Mouse (Mus musculus): ENCODE results near the gene Krtap9-3. TPM values are rescaled to one million over a fixed set of nuclear protein-coding genes. Genes with fewer than 3 reads are reported as not detected.
A peak's percentile ranks its signal among the peaks of the same experiment; 100 is the strongest.

Gene Krtap9-3
- polyA plus RNA-seq, 1 experiment from 2014 or later = not detected

DNA sequence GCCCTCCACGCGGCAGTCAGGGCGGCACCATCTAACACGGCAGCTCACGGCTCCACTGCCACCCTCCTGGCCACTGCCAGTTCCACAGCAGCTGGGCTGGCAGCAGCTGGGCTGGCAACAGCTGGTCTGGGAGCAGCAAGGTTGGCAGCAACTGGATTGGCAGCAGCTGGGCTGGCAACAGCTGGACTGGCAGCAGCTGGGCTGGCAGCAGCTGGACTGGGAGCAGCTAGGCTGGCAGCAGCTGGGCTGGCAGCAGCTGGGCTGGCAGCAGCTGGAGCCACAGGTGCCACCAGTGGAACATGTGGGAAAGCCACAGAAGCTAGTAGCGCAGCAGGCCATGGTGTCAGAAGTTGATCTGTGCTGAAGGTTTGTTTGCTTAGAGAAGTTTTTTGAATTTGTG is 6.9 kb downstream of the Krtap9-3 start, which contains the start of gene Krtap1-3:
Krtap1-3 (minus strand) TSS at position 359 of the 400 bp plus-strand sequence.
- H3K4me1 ChIP-seq (replicated peaks; ENCODE audit: insufficient read depth, low read length) = no peaks in the 10 kb centered on the region
- no peaks in the 10 kb centered on the region for H3K36me3 ChIP-seq (ENCODE audit: insufficient read depth, low read length)
- no peak within 1 kb of the TSS for H3K9ac ChIP-seq (ENCODE audit: low read depth, low read length)
- no peak for TF ChIP-seq CTCF (IDR thresholded peaks at IDR 0.05; ENCODE audit: low read depth)
- no peaks in the 10 kb centered on the region for H3K27me3 ChIP-seq (ENCODE audit: insufficient read depth, low read length)
- H3K9me3 ChIP-seq (replicated peaks; ENCODE audit: low read length) = no peaks in the 10 kb centered on the region
- ATAC-seq (replicated peaks; ENCODE audit: low FRiP score, low read depth) (no peak), DNase-seq (ENCODE audit: low spot score) (no peak)
- no peak within 1 kb of the TSS for H3K27ac ChIP-seq
- no peak within 1 kb of the TSS for H3K4me2 ChIP-seq (ENCODE audit: low read length)
- WGBS = 82% methylated on average over 6 of the region's 6 CpGs
- H3K4me3 ChIP-seq (replicated peaks; ENCODE audit: low read depth, low read length) = no peak within 1 kb of the TSS

DNA sequence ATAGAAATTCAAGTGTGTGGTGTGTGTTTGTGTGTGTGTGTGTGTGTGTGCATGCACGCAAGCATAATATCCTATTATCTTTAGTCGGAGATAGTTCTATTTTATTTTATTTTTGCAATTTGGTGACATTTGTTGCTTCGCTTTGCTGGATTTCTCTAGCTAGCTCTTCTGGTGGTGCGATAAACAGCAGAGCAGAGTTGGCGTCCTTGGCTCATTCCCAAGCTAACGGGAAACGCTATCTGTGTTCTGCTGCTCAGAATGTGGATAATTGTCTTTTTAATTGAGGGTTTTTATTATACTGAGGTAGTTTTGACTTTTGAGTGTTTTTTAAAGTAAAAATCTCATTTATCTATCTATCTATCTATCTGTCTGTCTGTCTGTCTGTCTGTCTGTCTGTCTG is 12.8 kb downstream of the Krtap9-3 start:
- Histone ChIP-seq H3K27ac (no peak overlapping the region), H3K9ac (ENCODE audit: low read depth, low read length) (no peak overlapping the region), H3K4me3 (replicated peaks; ENCODE audit: low read depth, low read length) (no peak overlapping the region), H3K9me3 (replicated peaks; ENCODE audit: low read length) (no peaks in the 10 kb centered on the region), H3K36me3 (ENCODE audit: insufficient read depth, low read length) (no peaks in the 10 kb centered on the region), H3K4me2 (ENCODE audit: low read length) (no peak overlapping the region), H3K4me1 (replicated peaks; ENCODE audit: insufficient read depth, low read length) (no peaks in the 10 kb centered on the region), H3K27me3 (ENCODE audit: insufficient read depth, low read length) (no peaks in the 10 kb centered on the region)
- ATAC-seq (replicated peaks; ENCODE audit: low FRiP score, low read depth) = no peak
- DNase-seq (ENCODE audit: low spot score) = no peak
- 87% methylated on average over 7 of the region's 7 CpGs for WGBS
- no peak for TF ChIP-seq CTCF (IDR thresholded peaks at IDR 0.05; ENCODE audit: low read depth)

DNA sequence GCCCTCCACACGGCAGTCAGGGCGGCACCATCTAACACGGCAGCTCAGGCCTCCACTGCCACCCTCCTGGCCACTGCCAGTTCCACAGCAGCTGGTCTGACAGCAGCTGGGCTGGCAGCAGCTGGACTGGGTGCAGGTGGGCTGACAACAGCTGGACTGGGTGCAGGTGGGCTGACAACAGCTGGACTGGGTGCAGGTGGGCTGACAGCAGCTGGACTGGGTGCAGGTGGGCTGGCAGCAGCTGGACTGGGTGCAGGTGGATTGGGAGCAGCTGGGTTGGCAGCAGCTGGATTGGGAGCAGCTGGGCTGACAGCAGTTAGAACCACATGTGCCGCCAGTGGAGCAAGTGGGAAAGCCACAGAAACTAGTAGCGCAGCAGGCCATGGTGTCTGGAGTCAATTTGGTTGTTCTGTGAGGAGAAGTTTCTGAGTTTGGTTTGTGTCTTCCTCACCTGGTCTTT is 14.6 kb downstream of the Krtap9-3 start, which contains the start of gene Krtap1-4:
Krtap1-4 (minus strand) TSS at position 410 of the 460 bp plus-strand sequence.
- H3K4me1 ChIP-seq (replicated peaks; ENCODE audit: insufficient read depth, low read length) = no peaks in the 10 kb centered on the region
- no peak within 1 kb of the TSS for H3K9ac ChIP-seq (ENCODE audit: low read depth, low read length)
- H3K27ac ChIP-seq = no peak within 1 kb of the TSS
- DNase-seq (ENCODE audit: low spot score) = no peak
- H3K9me3 ChIP-seq (replicated peaks; ENCODE audit: low read length) = no peaks in the 10 kb centered on the region
- no peaks in the 10 kb centered on the region for H3K27me3 ChIP-seq (ENCODE audit: insufficient read depth, low read length)
- H3K36me3 ChIP-seq (ENCODE audit: insufficient read depth, low read length) = no peaks in the 10 kb centered on the region
- H3K4me3 ChIP-seq (replicated peaks; ENCODE audit: low read depth, low read length) = no peak within 1 kb of the TSS
- TF ChIP-seq CTCF (IDR thresholded peaks at IDR 0.05; ENCODE audit: low read depth) = no peak
- H3K4me2 ChIP-seq (ENCODE audit: low read length) = no peak within 1 kb of the TSS
- ATAC-seq (replicated peaks; ENCODE audit: low FRiP score, low read depth) = no peak
- 81% methylated on average over 5 of the region's 5 CpGs for WGBS

DNA sequence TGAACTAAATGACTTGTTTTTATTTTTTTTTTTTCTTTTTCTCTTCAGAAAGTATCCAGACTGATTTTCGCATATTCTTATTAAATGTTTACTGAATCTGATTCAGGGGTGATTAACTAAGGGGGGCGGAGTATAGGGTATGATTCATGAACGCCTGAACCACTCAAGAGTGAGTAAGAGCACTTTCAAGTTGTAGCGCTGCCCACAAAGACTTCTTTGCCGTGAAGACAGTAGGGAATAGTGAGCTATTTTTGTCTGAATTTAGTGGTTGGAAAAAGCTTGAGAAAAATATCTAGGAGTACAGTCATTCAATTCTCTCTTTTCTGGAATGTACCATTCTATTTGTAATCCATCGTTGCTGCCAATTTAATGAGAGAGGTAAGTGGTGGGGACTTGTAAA is 16.3 kb downstream of the Krtap9-3 start:
- WGBS = 81% methylated on average over 6 of the region's 6 CpGs
- Histone ChIP-seq H3K4me1 (replicated peaks; ENCODE audit: insufficient read depth, low read length) (no peaks in the 10 kb centered on the region), H3K36me3 (ENCODE audit: insufficient read depth, low read length) (no peaks in the 10 kb centered on the region), H3K9me3 (replicated peaks; ENCODE audit: low read length) (no peaks in the 10 kb centered on the region), H3K27me3 (ENCODE audit: insufficient read depth, low read length) (no peaks in the 10 kb centered on the region), H3K27ac (no peak overlapping the region), H3K4me2 (ENCODE audit: low read length) (no peak overlapping the region), H3K4me3 (replicated peaks; ENCODE audit: low read depth, low read length) (no peak overlapping the region), H3K9ac (ENCODE audit: low read depth, low read length) (no peak overlapping the region)
- TF ChIP-seq CTCF (IDR thresholded peaks at IDR 0.05; ENCODE audit: low read depth) = no peak
- ATAC-seq (replicated peaks; ENCODE audit: low FRiP score, low read depth) (no peak), DNase-seq (ENCODE audit: low spot score) (no peak)

DNA sequence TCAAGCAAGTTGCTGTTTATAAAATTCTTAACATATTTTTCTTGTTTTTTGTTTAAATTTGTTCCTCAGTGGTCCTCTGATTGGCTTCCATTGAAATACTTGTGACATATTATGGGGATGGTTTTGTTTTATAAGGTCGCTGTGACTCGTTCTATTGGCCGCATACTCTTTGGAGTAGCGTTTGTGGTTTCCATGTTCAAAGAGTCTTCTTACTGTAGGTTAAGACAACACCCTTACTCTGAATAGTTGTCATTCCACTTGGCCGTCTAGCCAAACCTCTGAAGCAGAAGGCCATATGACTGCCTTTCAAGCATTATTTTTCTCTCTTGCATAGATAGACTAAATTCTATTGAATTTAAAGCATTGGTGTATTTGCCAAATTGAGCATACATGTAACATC is 16.9 kb downstream of the Krtap9-3 start:
- no peak for ATAC-seq (replicated peaks; ENCODE audit: low FRiP score, low read depth)
- H3K36me3 ChIP-seq (ENCODE audit: insufficient read depth, low read length) = no peaks in the 10 kb centered on the region
- WGBS = 89% methylated on average over 5 of the region's 5 CpGs
- no peak for TF ChIP-seq CTCF (IDR thresholded peaks at IDR 0.05; ENCODE audit: low read depth)
- no peaks in the 10 kb centered on the region for H3K27me3 ChIP-seq (ENCODE audit: insufficient read depth, low read length)
- no peak overlapping the region for H3K9ac ChIP-seq (ENCODE audit: low read depth, low read length)
- no peak overlapping the region for H3K4me2 ChIP-seq (ENCODE audit: low read length)
- H3K4me1 ChIP-seq (replicated peaks; ENCODE audit: insufficient read depth, low read length) = no peaks in the 10 kb centered on the region
- no peaks in the 10 kb centered on the region for H3K9me3 ChIP-seq (replicated peaks; ENCODE audit: low read length)
- H3K4me3 ChIP-seq (replicated peaks; ENCODE audit: low read depth, low read length) = no peak overlapping the region
- no peak for DNase-seq (ENCODE audit: low spot score)
- no peak overlapping the region for H3K27ac ChIP-seq

DNA sequence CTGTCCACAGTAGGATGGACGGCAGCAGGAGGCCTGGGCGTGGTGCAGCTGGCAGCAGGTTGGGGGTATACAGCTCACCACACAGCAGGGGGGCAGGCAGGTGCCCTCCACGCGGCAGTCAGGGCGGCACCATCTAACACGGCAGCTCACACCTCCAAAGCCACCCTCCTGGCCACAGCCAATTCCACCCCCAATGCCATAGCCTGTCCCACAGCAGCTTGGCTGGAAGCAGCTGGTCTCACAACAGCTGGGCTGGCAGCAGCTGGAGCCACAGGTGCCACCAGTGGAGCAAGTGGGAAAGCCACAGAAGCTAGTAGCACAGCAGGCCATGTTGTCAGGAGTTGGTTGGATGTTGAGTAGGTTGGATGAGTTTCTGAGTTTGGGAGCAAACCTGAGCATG is 17.3 kb downstream of the Krtap9-3 start, which contains the start of gene Krtap1-5:
Krtap1-5 (minus strand) TSS at position 381 of the 400 bp plus-strand sequence.
- TF ChIP-seq CTCF (IDR thresholded peaks at IDR 0.05; ENCODE audit: low read depth) = no peak
- H3K27me3 ChIP-seq (ENCODE audit: insufficient read depth, low read length) = no peaks in the 10 kb centered on the region
- no peak for DNase-seq (ENCODE audit: low spot score)
- no peaks in the 10 kb centered on the region for H3K36me3 ChIP-seq (ENCODE audit: insufficient read depth, low read length)
- no peak within 1 kb of the TSS for H3K27ac ChIP-seq
- 85% methylated on average over 6 of the region's 6 CpGs for WGBS
- no peaks in the 10 kb centered on the region for H3K4me1 ChIP-seq (replicated peaks; ENCODE audit: insufficient read depth, low read length)
- ATAC-seq (replicated peaks; ENCODE audit: low FRiP score, low read depth) = no peak
- no peak within 1 kb of the TSS for H3K4me2 ChIP-seq (ENCODE audit: low read length)
- no peak within 1 kb of the TSS for H3K9ac ChIP-seq (ENCODE audit: low read depth, low read length)
- no peaks in the 10 kb centered on the region for H3K9me3 ChIP-seq (replicated peaks; ENCODE audit: low read length)
- H3K4me3 ChIP-seq (replicated peaks; ENCODE audit: low read depth, low read length) = no peak within 1 kb of the TSS

DNA sequence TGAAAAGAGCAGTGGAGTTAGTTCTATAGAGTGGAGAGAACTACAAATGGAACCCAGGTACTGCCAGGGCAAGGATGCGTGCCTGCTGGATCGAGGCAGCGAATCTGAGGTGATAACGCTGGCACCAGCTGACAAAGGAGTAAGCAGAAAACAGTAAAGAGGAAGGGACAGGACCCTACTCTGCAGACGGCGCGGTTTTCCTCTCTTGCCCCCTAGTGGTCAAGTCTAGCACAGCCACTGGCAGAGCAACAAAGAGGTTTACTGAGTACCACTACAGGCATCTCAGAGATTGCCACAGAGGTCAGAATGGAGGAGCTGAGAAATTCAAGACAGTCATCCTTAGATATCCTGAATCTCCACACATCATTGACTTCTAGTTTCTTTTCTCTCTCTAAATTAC is 23.8 kb downstream of the Krtap9-3 start:
- no peak overlapping the region for H3K4me3 ChIP-seq (replicated peaks; ENCODE audit: low read depth, low read length)
- ATAC-seq (replicated peaks; ENCODE audit: low FRiP score, low read depth) = no peak
- H3K9me3 ChIP-seq (replicated peaks; ENCODE audit: low read length) = no peaks in the 10 kb centered on the region
- peak overlapping the region; percentile 38; the same call in 1 of the 2 replicates for H3K4me2 ChIP-seq (ENCODE audit: low read length)
- H3K36me3 ChIP-seq (ENCODE audit: insufficient read depth, low read length) = no peaks in the 10 kb centered on the region
- WGBS = 4% methylated on average over 7 of the region's 7 CpGs
- no peaks in the 10 kb centered on the region for H3K27me3 ChIP-seq (ENCODE audit: insufficient read depth, low read length)
- TF ChIP-seq CTCF (IDR thresholded peaks at IDR 0.05; ENCODE audit: low read depth) = peak; percentile 85
- H3K9ac ChIP-seq (ENCODE audit: low read depth, low read length) = no peak overlapping the region
- no peak overlapping the region for H3K27ac ChIP-seq
- no peaks in the 10 kb centered on the region for H3K4me1 ChIP-seq (replicated peaks; ENCODE audit: insufficient read depth, low read length)
- DNase-seq (ENCODE audit: low spot score) = peak; percentile 81
